Mouse (Mus musculus): ENCODE measurements around the gene Stkld1. TPM values are rescaled to one million over a fixed set of nuclear protein-coding genes. Genes with fewer than 3 reads are reported as not detected.

The Stkld1 gene
- 0.06 and 0.18 TPM in 2 replicates for polyA plus RNA-seq (2021; fragmentation: Nextera tagmentation)
- long read RNA-seq, experiment 1: 0 reads
- long read RNA-seq, experiment 2: 0 reads

GRCm38 (mm10) chr2:26933304-26934055, at the start of gene Stkld1, which contains the start of gene Surf4:
Stkld1 (plus strand) TSS chr2:26934047.
Surf4 (minus strand) TSS chr2:26933928.

GRCm38 (mm10) chr2:26902467-26903220, 31.2 kb upstream of the Stkld1 start, which contains the start of gene Surf6:
Surf6 (minus strand) TSS chr2:26902879.

GRCm38 (mm10) chr2:26910124-26910993, 23.5 kb upstream of the Stkld1 start, which contains the start of the genes Med22 and Rpl7a:
Med22 (minus strand) TSS chr2:26910677.
Rpl7a (plus strand) TSS chr2:26910764.

GRCm38 (mm10) chr2:26915927-26916728, 17.7 kb upstream of the Stkld1 start, which contains the start of the genes Surf2 and Surf1:
Surf2 (plus strand) TSS chr2:26916367.
Surf1 (minus strand) TSS chr2:26916530.

GRCm38 (mm10) chr2:26963923-26964723, 30.3 kb downstream of the Stkld1 start, which contains the start of gene Rexo4:
Rexo4 (minus strand) TSS chr2:26964386.

GRCm38 (mm10) chr2:26973116-26973515, 39.3 kb downstream of the Stkld1 start, which contains the start of gene Adamts13:
Adamts13 (plus strand) TSS chr2:26973416.

Other genes starting within 250 kb of the Stkld1 start
- gene Abo, start 69.1 kb upstream of the Stkld1 start, polyA plus RNA-seq (2021; fragmentation: Nextera tagmentation): not detected in 2 replicates
- gene Surf6, start 31.2 kb upstream of the Stkld1 start, polyA plus RNA-seq (2021; fragmentation: Nextera tagmentation): 5.4 and 5.9 TPM in 2 replicates
- 43.0 and 43.9 TPM in 2 replicates for gene Med22, start 23.4 kb upstream of the Stkld1 start, polyA plus RNA-seq (2021; fragmentation: Nextera tagmentation)
- 298 and 299 TPM in 2 replicates for gene Rpl7a, start 23.3 kb upstream of the Stkld1 start, polyA plus RNA-seq (2021; fragmentation: Nextera tagmentation)
- 30.0 and 31.6 TPM in 2 replicates for gene Surf2, start 17.7 kb upstream of the Stkld1 start, polyA plus RNA-seq (2021; fragmentation: Nextera tagmentation)
- 150 and 152 TPM in 2 replicates for gene Surf1, start 17.5 kb upstream of the Stkld1 start, polyA plus RNA-seq (2021; fragmentation: Nextera tagmentation)
- 90.1 and 99.9 TPM in 2 replicates for gene Surf4, start 119 bp upstream of the Stkld1 start, polyA plus RNA-seq (2021; fragmentation: Nextera tagmentation)
- 33.3 and 35.0 TPM in 2 replicates for gene Rexo4, start 30.3 kb downstream of the Stkld1 start, polyA plus RNA-seq (2021; fragmentation: Nextera tagmentation)
- gene Adamts13, start 39.4 kb downstream of the Stkld1 start, polyA plus RNA-seq (2021; fragmentation: Nextera tagmentation): 5.7 and 6.0 TPM in 2 replicates
- 51.1 and 52.4 TPM in 2 replicates for gene Cacfd1, start 75.9 kb downstream of the Stkld1 start, polyA plus RNA-seq (2021; fragmentation: Nextera tagmentation)
- 31.6 and 33.9 TPM in 2 replicates for gene Slc2a6, start 94.0 kb downstream of the Stkld1 start, polyA plus RNA-seq (2021; fragmentation: Nextera tagmentation)
- 0.36 and 0.45 TPM in 2 replicates for gene Mymk, start 138.1 kb downstream of the Stkld1 start, polyA plus RNA-seq (2021; fragmentation: Nextera tagmentation)
- gene Adamtsl2, start 145.3 kb downstream of the Stkld1 start, polyA plus RNA-seq (2021; fragmentation: Nextera tagmentation): 22.4 and 24.9 TPM in 2 replicates
- gene Fam163b, start 208.4 kb downstream of the Stkld1 start, polyA plus RNA-seq (2021; fragmentation: Nextera tagmentation): 113 and 150 TPM in 2 replicates
- 0.10 and 0.19 TPM in 2 replicates for gene Dbh, start 231.2 kb downstream of the Stkld1 start, polyA plus RNA-seq (2021; fragmentation: Nextera tagmentation)